Mouse (Mus musculus) cerebellum, adult (tissue): ENCODE data around the gene Gm10337.
A peak's percentile ranks its signal among the peaks of the same experiment; 100 is the strongest.

Source experiments
- ATAC-seq: cut with Nextera tagmentation; 2 replicates; pipeline ENCODE4 v1.9.2; 2017; ENCODE audit warnings: mild to moderate bottlenecking, moderate library complexity, mixed read lengths; ENCODE audit not compliant: insufficient number of reproducible peaks, low FRiP score, low TSS enrichment

The Gm10337 gene

GRCm38 (mm10) chr15:102546246-102546645, 42.7 kb downstream of the Gm10337 start:
- ATAC-seq: no peak

GRCm38 (mm10) chr15:102546677-102547427, 43.3 kb downstream of the Gm10337 start:
- ATAC-seq: peak; percentile 79

- peak; percentile 62 for ATAC-seq
Observed at GRCm38 (mm10) chr15:102547478-102547877, 44.0 kb downstream of the Gm10337 start.

- ATAC-seq: no peak
Observed at GRCm38 (mm10) chr15:102552599-102552998, 49.1 kb downstream of the Gm10337 start.
